Mouse (Mus musculus) induced T-regulatory cell, adult 2 months (primary cell): ENCODE measurements around the gene Gm26920.

Experiments
- DNase-seq: peaks from one replicate; pipeline ENCODE4 v3.0.0-alpha.2; 2012; ENCODE audit warnings: low read depth

The Gm26920 gene

GRCm38 (mm10) chr7:30053591-30053990, 36.6 kb downstream of the Gm26920 start:
- no peak for DNase-seq

- peak; percentile 92 for DNase-seq
Measured at GRCm38 (mm10) chr7:30050882-30051548, 39.2 kb downstream of the Gm26920 start, which contains the start of gene Zfp14. Gene Zfp14, minus strand, starts transcription at chr7:30051380.

- no peak for DNase-seq
Measured at GRCm38 (mm10) chr7:30048126-30048525, 42.1 kb downstream of the Gm26920 start.

GRCm38 (mm10) chr7:30044354-30044753, 45.9 kb downstream of the Gm26920 start:
- DNase-seq: peak; percentile 7

- DNase-seq: no peak
Measured at GRCm38 (mm10) chr7:30034331-30034730, 55.9 kb downstream of the Gm26920 start.

- no peak for DNase-seq
Measured at GRCm38 (mm10) chr7:30031379-30031778, 58.8 kb downstream of the Gm26920 start.

- DNase-seq: no peak
Measured at GRCm38 (mm10) chr7:30030677-30031076, 59.5 kb downstream of the Gm26920 start.

- no peak for DNase-seq
Measured at GRCm38 (mm10) chr7:30028572-30028971, 61.6 kb downstream of the Gm26920 start.

- DNase-seq: no peak
Measured at GRCm38 (mm10) chr7:30027331-30027730, 62.9 kb downstream of the Gm26920 start.

- no peak for DNase-seq
Measured at GRCm38 (mm10) chr7:30025358-30025757, 64.9 kb downstream of the Gm26920 start.

GRCm38 (mm10) chr7:30023800-30024199, 66.4 kb downstream of the Gm26920 start:
- no peak for DNase-seq

- DNase-seq: no peak
Measured at GRCm38 (mm10) chr7:30023324-30023723, 66.9 kb downstream of the Gm26920 start.

- no peak for DNase-seq
Measured at GRCm38 (mm10) chr7:30019543-30019942, 70.7 kb downstream of the Gm26920 start.

GRCm38 (mm10) chr7:30017226-30017625, 73.0 kb downstream of the Gm26920 start:
- DNase-seq: no peak

- DNase-seq: peak; percentile 71
Measured at GRCm38 (mm10) chr7:30012956-30013363, 77.2 kb downstream of the Gm26920 start.

- no peak for DNase-seq
Measured at GRCm38 (mm10) chr7:30010551-30011195, 79.5 kb downstream of the Gm26920 start.

GRCm38 (mm10) chr7:30009321-30010085, 80.7 kb downstream of the Gm26920 start:
- DNase-seq: no peak

- no peak for DNase-seq
Measured at GRCm38 (mm10) chr7:30008020-30008690, 82.1 kb downstream of the Gm26920 start.

- DNase-seq: no peak
Measured at GRCm38 (mm10) chr7:30007601-30008000, 82.6 kb downstream of the Gm26920 start.
